Comparison of ENCODE assay signal across 17 mouse cellular contexts in genomic region chr11:34048375-34049124, GRCm38 (mm10). TPM values are rescaled to one million over a fixed set of nuclear protein-coding genes. Genes with fewer than 3 reads are reported as not detected.
DNase-seq lines count a peak whose midpoint lies in the region; ATAC-seq and TF ChIP-seq lines count a peak whose summit lies in the region.
"Had no signal": no experiment of that assay in that cellular context is flagged by ENCODE, and none has a peak within 500 bp of the region (broad histone marks: within the 10 kb centered on the region; RNA-seq: fewer than 3 reads in every experiment).

No protein-coding gene starts in this region.

- ATAC-seq in G1E (ENCODE audit: extremely low read depth, insufficient number of reproducible peaks, low FRiP score, poor library complexity, severe bottlenecking): no peak
- ATAC-seq in inflammation-experienced regulatory T-cells, adult 6 months: peak; percentile 55
- peak; percentile 14 for ATAC-seq in megakaryocyte progenitor cell, adult 5-6 weeks (replicated peaks; ENCODE audit: poor library complexity)

- H3K4me1 ChIP-seq in lung, adult 2 months (ENCODE audit: control insufficient read depth, insufficient read depth, low read length): no peaks in the 10 kb centered on the region
- H3K4me1 ChIP-seq in G1E (ENCODE audit: insufficient read depth, low read depth, low read length): peaks cover 60% of the 10 kb centered on the region
- H3K4me1 ChIP-seq: hindbrain, embryonic 10.5 days had no signal

- DNase-seq in lung, adult 2 months: no peak
- DNase-seq in lung, postnatal 25 days (ENCODE audit: low spot score): no peak
- DNase-seq in G1E (ENCODE audit: low spot score): no peak
- DNase-seq in cerebellum, postnatal 4 days (ENCODE audit: low spot score in 2 of 2): no peak
- no peak for DNase-seq in layer of hippocampus, postnatal 14 days (ENCODE audit: low spot score in 2 of 2)
- DNase-seq: adrenal gland, postnatal 10 days; cerebellum, adult 8-10 months; embryo, embryonic 11 days; kidney, adult 11 months; kidney, postnatal 25 days; right cerebral cortex, postnatal 25 days had no signal

- H3K9me3 ChIP-seq in G1E (replicated peaks): peaks cover 16% of the 10 kb centered on the region
- H3K9me3 ChIP-seq: hindbrain, embryonic 10.5 days had no signal

- WGBS in lung, adult 2 months: 80% methylated on average over 8 of the region's 8 CpGs

- peak overlapping the region; percentile 15 for H3K4me3 ChIP-seq in lung, adult 2 months (replicated peaks; ENCODE audit: extremely low read depth, low read depth, low read length)
- peak overlapping the region; percentile 48; the same call in 1 of the 2 replicates for H3K4me3 ChIP-seq in G1E (ENCODE audit: low read depth, low read length)
- H3K4me3 ChIP-seq: erythroblast, embryonic 14.5 days; hindbrain, embryonic 10.5 days had no signal

- TF ChIP-seq CTCF in lung, adult 2 months (IDR thresholded peaks at IDR 0.05; ENCODE audit: insufficient read depth, low read length): no peak
- TF ChIP-seq CTCF in G1E (IDR thresholded peaks at IDR 0.05; ENCODE audit: low read depth, low read length): no peak

- H3K36me3 ChIP-seq in G1E (replicated peaks): peaks cover 38% of the 10 kb centered on the region
- H3K36me3 ChIP-seq: hindbrain, embryonic 10.5 days had no signal

- TF ChIP-seq POLR2A in lung, adult 2 months (IDR thresholded peaks at IDR 0.05; ENCODE audit: borderline replicate concordance, extremely low read depth, low read depth, low read length): no peak

- H3K27me3 ChIP-seq in G1E (ENCODE audit: insufficient read depth, low read length): no peaks in the 10 kb centered on the region

RNA-seq across cellular contexts. Expression of gene Lcp2, which starts 1.8 kb away (rescaled TPM):
- polyA plus RNA-seq in lung, adult 2 months (2012; rRNA removed): 7.0 and 9.1 TPM in 2 replicates
- 104 and 109 TPM in 2 replicates for total RNA-seq in G1E (2014; fragmentation: Nextera tagmentation)
- total RNA-seq in G1E (2017): 43.1 and 48.3 TPM in 2 replicates
- 44.8 and 52.2 TPM in 2 replicates for polyA plus RNA-seq in G1E (2012)
- polyA plus RNA-seq in inflammation-experienced regulatory T-cells, adult 6 months (2017; shearing (Covaris generic)): 100 to 1,000 TPM; 451 to 581 (median 480) TPM
- 67.6 and 73.6 TPM in 2 replicates for total RNA-seq in megakaryocyte progenitor cell, adult 5-6 weeks (2015)
- 26.1 and 29.5 TPM in 2 replicates for total RNA-seq in megakaryocyte progenitor cell, adult 5-6 weeks (2017)
- total RNA-seq in layer of hippocampus, postnatal 14 days (2021): 1 to 10 TPM; 4.1 to 5.1 TPM

RNA-seq across cellular contexts. Expression of gene 4930469K13Rik, which starts 49.8 kb away (rescaled TPM):
- polyA plus RNA-seq in lung, adult 2 months (2012; rRNA removed): not detected in 2 replicates
- not detected in 2 replicates for total RNA-seq in G1E (2014; fragmentation: Nextera tagmentation)
- 0.17 TPM in 1 of 2 replicates, not detected in the other for total RNA-seq in G1E (2017)
- polyA plus RNA-seq in G1E (2012): not detected in 2 replicates
- polyA plus RNA-seq in inflammation-experienced regulatory T-cells, adult 6 months (2017; shearing (Covaris generic)): 10 to 100 TPM in 1 of 3 experiments, 1 to 10 TPM in 2; 6.0 to 13.0 (median 7.7) TPM
- not detected in 2 replicates for total RNA-seq in megakaryocyte progenitor cell, adult 5-6 weeks (2015)
- total RNA-seq in megakaryocyte progenitor cell, adult 5-6 weeks (2017): not detected in 2 replicates
- not detected for total RNA-seq in layer of hippocampus, postnatal 14 days (2021)
- total RNA-seq: adrenal gland, postnatal 10 days had no signal
- polyA plus RNA-seq: erythroblast, embryonic 14.5 days; frontal cortex, adult 2 months; hindbrain, embryonic 10.5 days; limb, embryonic 14.5 days had no signal

RNA-seq across cellular contexts. Expression of gene Kcnip1, which starts 55.6 kb away (rescaled TPM):
- polyA plus RNA-seq in lung, adult 2 months (2012; rRNA removed): 0.08 and 0.13 TPM in 2 replicates
- not detected in 2 replicates for total RNA-seq in G1E (2014; fragmentation: Nextera tagmentation)
- 0.06 and 0.27 TPM in 2 replicates for total RNA-seq in G1E (2017)
- not detected in 2 replicates for polyA plus RNA-seq in G1E (2012)
- polyA plus RNA-seq in inflammation-experienced regulatory T-cells, adult 6 months (2017; shearing (Covaris generic)): under 1 TPM in 1 of 3 experiments, not detected in 2; 0.58 TPM
- not detected in 2 replicates for total RNA-seq in megakaryocyte progenitor cell, adult 5-6 weeks (2015)
- total RNA-seq in megakaryocyte progenitor cell, adult 5-6 weeks (2017): not detected in 2 replicates
- 10 to 100 TPM; 30.6 to 31.3 TPM for total RNA-seq in layer of hippocampus, postnatal 14 days (2021)
- polyA plus RNA-seq: erythroblast, embryonic 14.5 days had no signal

Comparison
In these comparisons a context has a peak if more than half of its experiments do, and no peak if none do; other contexts are left out.
1. RNA of gene Lcp2, which starts 1.8 kb away (total RNA-seq): 43.1 to 109 TPM in G1E and 26.1 to 73.6 TPM in megakaryocyte progenitor cell, adult 5-6 weeks; 4.1 to 5.1 TPM in layer of hippocampus, postnatal 14 days; every median in the first group is over 4 times any median in the second.
2. RNA of gene Kcnip1, which starts 55.6 kb away (total RNA-seq): 30.6 to 31.3 TPM in layer of hippocampus, postnatal 14 days; 0.06 to 0.27 TPM in G1E and not detected in megakaryocyte progenitor cell, adult 5-6 weeks; every median in the first group is over 10 times any median in the second.